Mouse (Mus musculus) lung, adult 2 months (tissue): ENCODE measurements around the gene Ush1g.

ENCODE experiments used
- CTCF ChIP-seq: fragments of 200-500 bp; IDR thresholded peaks from 2 replicates; pipeline ENCODE4 v1.5.1; 2011; ENCODE audit warnings: mild to moderate bottlenecking, low read length, control low read depth; ENCODE audit not compliant: insufficient read depth
- POLR2A ChIP-seq: fragments of 200-500 bp; IDR thresholded peaks from 2 replicates; pipeline ENCODE4 v1.6.1; 2011; ENCODE audit warnings: low read depth, mild to moderate bottlenecking, control low read depth, low read length, borderline replicate concordance; ENCODE audit errors: extremely low read depth

GRCm38 (mm10) chr11:115289885-115290284, 32.0 kb downstream of the Ush1g start:
- TF ChIP-seq CTCF (no peak), POLR2A (no peak)
